Mouse (Mus musculus): ENCODE measurements around the gene Ak3. TPM values are rescaled to one million over a fixed set of nuclear protein-coding genes. Genes with fewer than 3 reads are reported as not detected.

The Ak3 gene
- polyA plus RNA-seq, 1 experiment: 43.3 TPM

- Histone ChIP-seq H3K4me3 (ENCODE audit: control insufficient read depth, insufficient read depth, low read length) (no peak overlapping the region), H3K27me3 (ENCODE audit: control insufficient read depth, insufficient read depth, low read length) (no peaks in the 10 kb centered on the region), H3K4me1 (replicated peaks; ENCODE audit: control insufficient read depth, insufficient read depth, low read length) (no peaks in the 10 kb centered on the region), H3K36me3 (ENCODE audit: control insufficient read depth, insufficient read depth, low read length) (peaks cover 49% of the 10 kb centered on the region), H3K27ac (ENCODE audit: control insufficient read depth, insufficient read depth, low read length) (no peak overlapping the region)
- 97% methylated on average over 3 of the region's 3 CpGs for WGBS
- no peak for TF ChIP-seq POLR2A (IDR thresholded peaks at IDR 0.05; ENCODE audit: control insufficient read depth, extremely low read depth, insufficient read depth, low read length, poor library complexity)
- TF ChIP-seq CTCF (IDR thresholded peaks at IDR 0.05; ENCODE audit: borderline replicate concordance, control insufficient read depth, extremely low read depth, insufficient read depth, low read length, poor library complexity): no peak
- no peak for DNase-seq
Measured at GRCm38 (mm10) chr19:29019647-29020046, 28.1 kb downstream of the Ak3 start.

- Histone ChIP-seq H3K4me3 (ENCODE audit: control insufficient read depth, insufficient read depth, low read length) (no peak overlapping the region), H3K27ac (ENCODE audit: control insufficient read depth, insufficient read depth, low read length) (no peak overlapping the region), H3K4me1 (replicated peaks; ENCODE audit: control insufficient read depth, insufficient read depth, low read length) (no peaks in the 10 kb centered on the region), H3K27me3 (ENCODE audit: control insufficient read depth, insufficient read depth, low read length) (no peaks in the 10 kb centered on the region), H3K36me3 (ENCODE audit: control insufficient read depth, insufficient read depth, low read length) (peaks cover 42% of the 10 kb centered on the region)
- no peak for TF ChIP-seq POLR2A (IDR thresholded peaks at IDR 0.05; ENCODE audit: control insufficient read depth, extremely low read depth, insufficient read depth, low read length, poor library complexity)
- no peak for TF ChIP-seq CTCF (IDR thresholded peaks at IDR 0.05; ENCODE audit: borderline replicate concordance, control insufficient read depth, extremely low read depth, insufficient read depth, low read length, poor library complexity)
- DNase-seq: no peak
- WGBS: 94% methylated on average over 5 of the region's 5 CpGs
Measured at GRCm38 (mm10) chr19:29016786-29017185, 31.0 kb downstream of the Ak3 start.

GRCm38 (mm10) chr19:29016204-29016765 lies 31.5 kb downstream of the Ak3 start:
- no peak for DNase-seq
- H3K27me3 ChIP-seq (ENCODE audit: control insufficient read depth, insufficient read depth, low read length): no peaks in the 10 kb centered on the region
- TF ChIP-seq CTCF (IDR thresholded peaks at IDR 0.05; ENCODE audit: borderline replicate concordance, control insufficient read depth, extremely low read depth, insufficient read depth, low read length, poor library complexity): no peak
- TF ChIP-seq POLR2A (IDR thresholded peaks at IDR 0.05; ENCODE audit: control insufficient read depth, extremely low read depth, insufficient read depth, low read length, poor library complexity): no peak
- peaks cover 42% of the 10 kb centered on the region for H3K36me3 ChIP-seq (ENCODE audit: control insufficient read depth, insufficient read depth, low read length)
- WGBS: 96% methylated on average over 5 of the region's 5 CpGs
- H3K27ac ChIP-seq (ENCODE audit: control insufficient read depth, insufficient read depth, low read length): no peak overlapping the region
- H3K4me1 ChIP-seq (replicated peaks; ENCODE audit: control insufficient read depth, insufficient read depth, low read length): no peaks in the 10 kb centered on the region
- no peak overlapping the region for H3K4me3 ChIP-seq (ENCODE audit: control insufficient read depth, insufficient read depth, low read length)

GRCm38 (mm10) chr19:29015410-29016203 lies 32.2 kb downstream of the Ak3 start:
- DNase-seq: no peak
- Histone ChIP-seq H3K36me3 (ENCODE audit: control insufficient read depth, insufficient read depth, low read length) (peaks cover 37% of the 10 kb centered on the region), H3K27me3 (ENCODE audit: control insufficient read depth, insufficient read depth, low read length) (no peaks in the 10 kb centered on the region), H3K4me3 (ENCODE audit: control insufficient read depth, insufficient read depth, low read length) (no peak overlapping the region), H3K27ac (ENCODE audit: control insufficient read depth, insufficient read depth, low read length) (no peak overlapping the region), H3K4me1 (replicated peaks; ENCODE audit: control insufficient read depth, insufficient read depth, low read length) (no peaks in the 10 kb centered on the region)
- WGBS: 96% methylated on average over 8 of the region's 8 CpGs
- TF ChIP-seq POLR2A (IDR thresholded peaks at IDR 0.05; ENCODE audit: control insufficient read depth, extremely low read depth, insufficient read depth, low read length, poor library complexity) (no peak), CTCF (IDR thresholded peaks at IDR 0.05; ENCODE audit: borderline replicate concordance, control insufficient read depth, extremely low read depth, insufficient read depth, low read length, poor library complexity) (no peak)

GRCm38 (mm10) chr19:29014466-29015055 lies 33.2 kb downstream of the Ak3 start:
- Histone ChIP-seq H3K36me3 (ENCODE audit: control insufficient read depth, insufficient read depth, low read length) (peaks cover 36% of the 10 kb centered on the region), H3K4me1 (replicated peaks; ENCODE audit: control insufficient read depth, insufficient read depth, low read length) (no peaks in the 10 kb centered on the region), H3K27me3 (ENCODE audit: control insufficient read depth, insufficient read depth, low read length) (no peaks in the 10 kb centered on the region), H3K4me3 (ENCODE audit: control insufficient read depth, insufficient read depth, low read length) (no peak overlapping the region), H3K27ac (ENCODE audit: control insufficient read depth, insufficient read depth, low read length) (no peak overlapping the region)
- TF ChIP-seq CTCF (IDR thresholded peaks at IDR 0.05; ENCODE audit: borderline replicate concordance, control insufficient read depth, extremely low read depth, insufficient read depth, low read length, poor library complexity) (no peak), POLR2A (IDR thresholded peaks at IDR 0.05; ENCODE audit: control insufficient read depth, extremely low read depth, insufficient read depth, low read length, poor library complexity) (no peak)
- 96% methylated on average over 5 of the region's 5 CpGs for WGBS
- DNase-seq: no peak

GRCm38 (mm10) chr19:29011355-29011990 lies 36.3 kb downstream of the Ak3 start:
- H3K4me3 ChIP-seq (ENCODE audit: control insufficient read depth, insufficient read depth, low read length): no peak overlapping the region
- no peak overlapping the region for H3K27ac ChIP-seq (ENCODE audit: control insufficient read depth, insufficient read depth, low read length)
- H3K36me3 ChIP-seq (ENCODE audit: control insufficient read depth, insufficient read depth, low read length): peaks cover 49% of the 10 kb centered on the region
- DNase-seq: no peak
- H3K4me1 ChIP-seq (replicated peaks; ENCODE audit: control insufficient read depth, insufficient read depth, low read length): no peaks in the 10 kb centered on the region
- TF ChIP-seq POLR2A (IDR thresholded peaks at IDR 0.05; ENCODE audit: control insufficient read depth, extremely low read depth, insufficient read depth, low read length, poor library complexity) (no peak), CTCF (IDR thresholded peaks at IDR 0.05; ENCODE audit: borderline replicate concordance, control insufficient read depth, extremely low read depth, insufficient read depth, low read length, poor library complexity) (no peak)
- WGBS: 97% methylated on average over 12 of the region's 12 CpGs
- H3K27me3 ChIP-seq (ENCODE audit: control insufficient read depth, insufficient read depth, low read length): no peaks in the 10 kb centered on the region
